Mouse (Mus musculus) ovary, postnatal 36 days (tissue): ENCODE measurements around the gene Gm10100.
"Not testable (repeated sequence)": the region's sequence is repeated elsewhere in the genome, so short reads cannot be mapped to it uniquely, and the experiment has no call there.

Experiments
- DNase-seq: peaks from one replicate; pipeline ENCODE4 v3.0.0; 2022; ENCODE audit warnings: low spot score, mixed read lengths

The Gm10100 gene

DNA sequence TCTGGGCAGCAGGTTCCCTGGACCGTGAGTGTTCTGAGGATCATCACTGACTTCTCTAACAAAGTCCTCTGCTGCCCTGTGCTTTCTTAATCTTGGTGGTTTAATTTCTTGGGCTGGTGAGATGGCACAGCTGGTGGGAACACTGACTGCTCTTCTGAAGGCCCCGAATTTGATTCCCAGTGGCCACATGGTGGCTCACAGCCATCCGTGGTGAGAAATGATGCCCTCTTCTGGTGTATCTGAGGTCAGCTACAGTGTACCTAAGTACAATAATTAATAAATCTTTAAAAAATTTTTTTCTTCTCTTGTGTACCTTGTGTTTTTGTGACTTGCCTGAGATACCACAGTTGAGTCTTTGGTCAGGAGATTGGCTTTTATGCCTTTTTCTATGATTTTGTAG, 26.0 kb downstream of the Gm10100 start:
- not testable (repeated sequence) for DNase-seq

DNA sequence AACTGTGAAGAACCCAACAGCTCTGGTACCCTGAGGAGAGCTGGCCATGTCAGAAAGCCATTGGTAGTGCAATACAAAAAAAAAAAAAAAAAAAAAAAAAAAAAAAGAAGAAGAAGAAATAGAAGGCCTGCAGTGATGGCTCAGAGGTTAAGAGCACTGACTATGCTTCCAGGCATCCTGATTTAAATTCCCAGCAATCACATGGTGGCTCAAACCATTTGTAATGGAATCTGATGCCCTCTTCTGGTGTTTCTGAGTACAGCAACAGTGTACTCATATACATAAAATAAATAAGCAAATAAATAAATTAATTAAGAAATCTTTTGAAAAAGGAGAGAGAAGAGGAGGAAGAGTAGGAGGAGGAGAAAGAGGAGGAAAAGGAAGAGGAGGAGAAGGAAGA, 27.2 kb downstream of the Gm10100 start:
- DNase-seq, result no peak

DNA sequence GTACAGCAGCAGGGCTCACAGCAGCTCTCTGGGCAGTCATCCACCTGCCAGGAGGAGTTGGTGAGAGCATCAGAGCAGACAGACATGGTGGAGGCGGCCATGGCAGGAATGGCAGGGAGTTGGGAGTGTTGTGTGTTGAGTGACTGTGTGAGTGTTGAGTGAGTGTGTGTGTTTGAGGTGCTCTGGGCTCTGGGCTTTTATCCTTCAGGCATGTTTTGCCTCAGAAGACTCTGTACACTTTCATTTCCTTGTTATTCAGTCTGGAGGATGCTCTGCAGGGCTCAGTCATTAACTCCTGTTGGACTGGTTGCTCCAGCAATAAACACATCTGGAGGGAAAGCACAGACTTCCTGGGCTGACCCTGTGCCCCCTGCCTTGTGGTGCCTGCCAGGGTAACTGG, 33.3 kb downstream of the Gm10100 start, which contains the start of gene Gm3233:
Gene Gm3233 (minus strand): TSS at position 101 of the 400 bp plus-strand sequence.
- not testable (repeated sequence) for DNase-seq

DNA sequence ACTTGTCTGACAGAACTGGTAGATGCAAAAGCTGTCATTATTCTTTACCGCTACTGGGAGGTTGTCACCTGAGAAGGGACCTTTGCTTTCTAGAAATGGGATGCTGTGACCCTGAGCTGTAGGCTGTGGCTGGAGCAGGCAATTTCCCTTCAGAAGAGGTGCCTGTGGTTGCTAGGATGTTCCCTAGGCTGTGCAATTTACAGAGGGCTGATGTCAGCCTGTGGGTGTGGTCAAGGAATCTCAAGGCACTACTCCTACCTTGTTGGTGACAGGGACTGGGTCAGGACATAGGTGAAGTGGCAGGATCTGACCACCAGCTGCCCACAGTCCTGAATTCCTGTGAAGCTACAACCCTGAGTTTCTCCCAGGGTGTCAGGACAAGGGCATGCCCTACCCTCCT, 43.4 kb downstream of the Gm10100 start:
- DNase-seq, result no peak

DNA sequence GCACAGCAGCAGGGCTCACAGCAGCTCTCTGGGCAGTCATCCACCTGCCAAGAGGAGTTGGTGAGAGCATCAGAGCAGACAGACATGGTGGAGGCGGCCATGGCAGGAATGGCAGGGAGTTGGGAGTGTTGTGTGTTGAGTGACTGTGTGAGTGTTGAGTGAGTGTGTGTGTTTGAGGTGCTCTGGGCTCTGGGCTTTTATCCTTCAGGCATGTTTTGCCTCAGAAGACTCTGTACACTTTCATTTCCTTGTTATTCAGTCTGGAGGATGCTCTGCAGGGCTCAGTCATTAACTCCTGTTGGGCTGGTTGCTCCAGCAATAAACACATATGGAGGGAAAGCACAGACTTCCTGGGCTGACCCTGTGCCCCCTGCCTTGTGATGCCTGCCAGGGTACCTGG, 44.9 kb downstream of the Gm10100 start, which contains the start of gene Gm3238:
Gene Gm3238 (minus strand): TSS at position 101 of the 400 bp plus-strand sequence.
- not testable (repeated sequence) for DNase-seq

DNA sequence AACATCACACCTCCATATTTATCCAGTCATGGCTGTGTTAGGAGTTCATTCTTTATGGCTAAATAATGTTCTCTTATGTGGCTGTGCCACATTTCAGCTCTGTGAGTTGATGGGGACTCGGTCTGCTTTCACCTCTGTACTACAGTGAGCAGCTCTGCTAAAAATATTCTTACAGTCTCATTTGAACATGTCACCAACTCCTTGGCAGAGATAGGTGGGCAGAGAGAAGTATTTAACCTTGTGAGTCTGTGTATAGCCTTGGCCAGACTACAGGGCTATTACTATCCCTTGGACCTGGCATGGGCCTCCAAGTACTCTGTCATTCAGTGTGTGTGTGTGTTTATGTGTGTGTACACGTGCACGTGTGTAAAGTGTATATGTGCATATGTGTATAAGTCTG, 45.9 kb downstream of the Gm10100 start:
- DNase-seq, result not testable (repeated sequence)
